Mouse (Mus musculus) right cerebral cortex, postnatal 14 days (tissue): ENCODE measurements around the gene Yjefn3.

Experiments used
- DNase-seq: peaks from one replicate; pipeline ENCODE4 v3.0.0; 2022

The Yjefn3 gene

DNA sequence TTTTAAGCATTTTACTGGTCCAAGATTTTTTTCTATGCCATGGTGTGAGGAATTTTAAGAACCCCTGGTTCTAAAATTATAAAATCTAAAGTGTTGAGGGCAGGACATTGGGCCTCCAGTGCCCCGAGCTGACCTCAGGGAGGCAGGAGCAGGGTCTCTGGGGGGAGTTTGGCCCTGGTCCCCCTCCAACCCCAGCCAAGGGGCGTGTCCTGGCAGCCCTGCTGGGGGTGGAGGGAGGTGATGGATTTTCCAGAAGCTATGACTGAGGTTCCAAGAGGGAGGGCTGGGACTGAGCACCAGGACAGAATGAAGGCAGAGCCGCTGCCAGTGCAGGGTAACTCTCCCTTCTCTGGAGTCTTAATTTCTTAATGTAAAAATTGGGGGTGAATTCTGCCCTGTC is 24.5 kb downstream of the Yjefn3 start:
- DNase-seq: no peak

DNA sequence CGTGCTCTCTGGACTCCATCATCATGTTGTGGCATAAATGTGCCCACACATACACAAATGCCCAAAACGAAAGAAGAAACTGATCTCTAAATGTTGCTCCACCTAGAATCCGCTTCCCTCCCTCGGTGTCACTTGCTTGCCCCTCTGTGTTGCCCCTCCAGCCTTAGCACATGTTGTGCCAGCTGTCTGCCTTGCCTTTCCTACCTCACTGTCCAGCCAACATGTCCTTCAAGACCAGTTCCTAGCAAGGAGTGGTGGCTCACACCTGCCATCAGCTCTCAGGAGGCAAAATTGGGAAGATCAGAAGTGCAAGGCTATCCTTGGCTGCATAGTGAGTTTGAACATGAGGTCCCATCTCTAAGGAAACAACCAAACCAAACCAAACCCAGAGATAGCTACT is 25.1 kb downstream of the Yjefn3 start:
- DNase-seq: no peak

DNA sequence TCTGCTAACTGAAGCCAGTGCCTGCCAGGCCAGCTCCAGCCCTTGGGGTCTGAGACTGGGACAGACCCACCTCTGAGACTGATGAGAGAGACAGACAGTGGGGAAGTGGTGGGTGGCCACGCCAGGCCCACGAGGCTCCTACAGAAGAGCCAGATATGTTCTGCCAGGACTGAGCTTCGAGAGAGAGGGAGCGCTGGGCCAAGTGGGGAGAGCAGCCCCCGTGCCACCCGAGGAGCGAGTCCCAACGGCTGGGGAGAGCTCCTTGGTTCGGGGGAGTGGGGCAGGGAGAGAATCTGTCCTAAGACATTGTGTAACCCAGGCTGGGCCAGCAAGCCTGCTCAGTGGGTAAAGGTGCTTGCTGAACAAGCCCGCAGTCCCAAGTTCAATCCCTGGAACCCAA is 25.5 kb downstream of the Yjefn3 start:
- no peak for DNase-seq

DNA sequence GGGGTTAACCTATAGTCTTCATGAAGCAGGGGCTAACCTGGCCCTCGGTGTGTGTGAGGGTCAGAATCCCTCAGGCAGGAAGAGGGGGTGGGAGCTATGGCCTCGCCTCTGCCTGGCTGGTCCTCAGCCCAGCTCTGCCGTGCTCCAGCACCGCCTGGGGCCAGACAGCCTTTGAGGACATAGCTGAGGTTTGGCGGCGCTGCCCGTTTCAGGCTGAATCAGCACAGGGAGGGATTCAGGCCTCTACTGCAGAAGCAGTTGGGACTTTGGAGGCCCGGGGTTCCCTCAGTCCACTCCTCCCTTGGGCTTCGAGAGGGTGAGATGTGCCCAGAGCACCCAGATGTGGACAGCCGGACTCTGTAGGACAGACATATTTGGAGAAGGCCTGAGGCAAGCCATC is 26.4 kb downstream of the Yjefn3 start:
- DNase-seq: no peak

DNA sequence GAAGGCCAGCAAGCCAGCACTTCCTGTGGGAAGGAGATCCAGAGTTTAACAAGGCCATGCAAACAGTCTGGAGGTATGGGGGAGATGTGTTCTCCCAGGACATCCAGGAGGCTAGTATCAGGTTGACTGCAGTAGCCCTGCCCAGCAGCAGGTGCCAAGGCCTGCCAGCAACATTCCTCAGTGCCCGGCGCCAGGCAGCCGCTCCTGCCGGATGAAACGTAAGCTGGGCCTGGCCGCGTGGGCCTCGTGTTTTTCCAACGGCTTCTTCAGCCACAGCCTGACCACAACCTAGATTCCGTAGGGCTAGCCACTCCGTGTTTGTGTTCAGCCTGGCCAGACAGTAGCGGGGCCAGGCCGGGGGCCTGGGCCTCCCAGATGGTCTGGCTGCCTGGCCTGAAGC is 27.9 kb downstream of the Yjefn3 start:
- no peak for DNase-seq

DNA sequence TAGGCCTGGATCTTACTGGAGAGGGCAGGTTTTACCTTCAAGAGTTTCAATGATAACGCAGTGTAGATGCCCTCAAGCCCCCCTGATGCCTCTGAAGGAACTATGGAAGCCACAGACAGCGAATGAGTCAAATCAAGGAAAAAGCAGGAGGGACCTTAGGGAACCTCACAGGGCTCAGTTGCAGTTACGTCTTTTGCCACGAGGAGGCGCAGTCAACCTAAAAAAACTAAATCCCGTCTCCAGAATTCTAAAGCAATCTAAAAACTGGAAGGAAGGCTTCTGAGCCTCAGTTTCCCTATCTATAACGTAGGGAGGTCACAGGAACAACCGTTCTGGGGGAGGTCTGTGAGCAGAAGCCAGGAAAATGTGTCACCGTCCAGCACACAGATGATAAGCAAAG is 28.4 kb downstream of the Yjefn3 start:
- DNase-seq: peak; percentile 62

DNA sequence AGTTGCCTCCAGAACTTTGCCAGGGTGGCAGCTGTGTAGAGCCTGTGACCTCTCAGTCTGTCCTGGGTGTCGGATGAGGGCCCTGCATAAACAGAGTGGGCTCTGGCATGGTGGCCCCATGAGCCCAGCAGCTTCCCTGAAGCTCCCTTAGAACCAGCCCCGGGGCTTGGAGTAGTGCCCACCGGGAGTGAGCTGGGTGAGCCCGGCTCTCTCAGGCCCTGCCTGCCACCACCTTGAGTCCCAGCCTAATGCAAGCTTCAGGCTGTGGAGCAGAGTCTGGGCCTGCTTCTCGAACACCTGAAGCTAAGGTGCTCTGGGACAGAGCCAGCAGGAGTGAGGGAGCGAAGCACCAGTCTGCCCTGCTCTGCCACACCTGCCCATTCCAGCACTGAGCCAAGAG is 31.6 kb downstream of the Yjefn3 start:
- no peak for DNase-seq

DNA sequence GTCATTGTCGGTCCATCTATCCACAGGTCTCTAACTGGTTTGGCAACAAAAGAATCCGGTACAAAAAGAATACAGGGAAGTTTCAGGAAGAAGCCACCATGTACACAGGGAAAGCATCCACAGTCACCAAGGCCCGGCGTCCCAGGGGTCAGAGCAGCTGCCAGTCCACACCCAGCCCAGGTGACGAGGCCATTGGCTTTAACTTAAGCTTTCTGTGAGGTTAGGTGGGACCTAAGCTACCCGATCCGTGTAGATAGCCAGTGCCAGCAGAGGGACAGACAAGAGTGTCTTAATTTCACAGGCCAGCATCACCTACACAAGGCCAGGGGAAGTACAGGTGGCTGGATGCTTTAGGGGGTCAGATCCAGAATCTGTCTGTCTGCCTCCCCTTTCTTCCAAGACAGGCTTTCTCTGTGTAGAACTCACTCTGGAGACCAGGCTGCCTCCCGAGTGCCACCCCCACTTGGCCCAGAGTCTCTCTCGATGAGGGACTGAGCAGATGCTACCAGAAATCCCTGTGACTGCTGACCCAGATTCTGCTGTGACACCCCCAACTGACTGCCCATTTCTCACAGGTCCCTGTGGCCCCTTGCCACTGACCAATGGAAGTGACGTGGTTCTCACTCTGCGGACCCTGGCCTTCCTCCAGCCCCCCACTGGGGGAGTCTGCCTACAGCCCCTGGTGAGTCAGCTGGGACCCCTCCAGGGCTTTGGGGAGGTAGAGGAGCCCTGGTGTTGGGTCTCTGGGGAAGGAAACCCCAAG is 32.3 kb downstream of the Yjefn3 start:
- no peak for DNase-seq

DNA sequence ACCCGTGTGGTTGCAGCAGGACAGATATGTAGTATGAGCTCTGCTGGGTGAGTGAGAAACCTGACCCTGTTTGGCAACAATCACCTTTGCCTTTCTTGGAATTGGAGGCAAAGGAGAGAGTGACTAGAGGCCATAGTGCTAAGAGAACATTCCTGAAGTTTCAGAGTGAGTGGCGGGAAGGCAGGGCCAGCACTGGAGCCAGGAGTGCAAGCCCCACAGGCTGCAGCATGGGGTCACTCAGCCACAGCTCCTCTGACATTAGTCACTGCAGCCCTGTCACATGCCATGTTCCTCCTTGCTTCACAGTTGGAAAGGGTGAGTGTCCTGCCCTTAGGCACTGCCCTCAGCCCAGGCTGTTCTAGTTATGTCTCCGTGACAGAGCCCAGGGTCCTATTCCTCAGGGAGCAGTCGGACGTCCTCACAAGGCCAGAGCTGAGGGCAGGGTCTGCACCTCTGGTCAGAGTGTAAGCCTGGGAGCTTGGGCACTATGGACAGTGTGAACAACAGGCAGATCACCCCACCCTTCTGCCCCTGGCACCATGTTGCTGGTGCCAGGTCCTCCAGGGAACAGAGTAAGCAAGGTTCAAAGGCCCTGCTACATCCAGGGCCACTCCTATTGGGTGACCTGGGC is 34.7 kb downstream of the Yjefn3 start:
- DNase-seq: no peak

DNA sequence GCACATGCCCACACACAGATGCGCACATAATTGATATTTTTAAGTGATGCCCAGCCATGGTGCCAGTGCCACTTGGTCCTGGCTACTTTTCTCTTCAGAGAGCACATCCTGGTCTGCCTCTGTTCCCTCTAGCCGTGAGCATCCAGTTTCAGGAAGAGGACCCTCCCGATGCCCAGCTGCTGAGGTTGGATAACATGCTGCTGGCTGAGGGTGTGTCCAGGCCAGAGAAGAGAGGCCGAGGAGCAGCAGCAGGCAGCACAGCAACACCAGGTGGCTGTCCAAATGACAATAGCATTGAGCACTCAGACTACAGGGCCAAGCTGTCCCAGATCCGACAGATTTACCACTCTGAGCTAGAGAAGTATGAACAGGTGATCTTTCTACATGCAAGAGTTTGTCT is 38.3 kb downstream of the Yjefn3 start:
- DNase-seq: no peak

DNA sequence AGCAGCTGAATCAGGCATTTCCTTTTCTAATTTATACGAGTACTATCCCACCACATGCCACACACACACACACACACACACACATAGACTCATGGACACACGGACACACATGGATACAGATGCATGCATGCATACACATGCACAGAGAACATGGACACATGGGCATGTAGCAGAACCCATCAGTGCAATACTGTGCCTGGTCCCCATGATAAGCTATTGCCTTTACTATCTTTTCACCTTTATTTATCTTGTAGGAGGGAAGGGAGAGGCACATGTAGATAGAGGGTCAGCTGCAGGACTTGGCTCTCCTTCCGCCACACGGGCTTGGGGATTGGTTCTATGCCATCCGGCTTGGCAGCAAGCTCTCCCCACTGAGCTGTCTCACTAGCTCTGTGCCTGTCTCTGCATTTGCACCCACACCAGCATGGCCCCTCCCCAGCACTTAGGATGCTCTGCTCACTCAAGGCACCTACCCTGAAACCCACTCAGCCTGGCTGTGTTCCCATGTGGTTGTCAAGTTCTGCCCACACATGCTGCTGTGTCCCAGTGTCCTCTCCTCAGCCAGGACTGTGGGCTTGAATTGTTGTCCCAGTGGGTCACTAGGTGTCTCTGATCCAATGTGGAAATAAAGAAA is 39.0 kb downstream of the Yjefn3 start:
- DNase-seq: no peak

DNA sequence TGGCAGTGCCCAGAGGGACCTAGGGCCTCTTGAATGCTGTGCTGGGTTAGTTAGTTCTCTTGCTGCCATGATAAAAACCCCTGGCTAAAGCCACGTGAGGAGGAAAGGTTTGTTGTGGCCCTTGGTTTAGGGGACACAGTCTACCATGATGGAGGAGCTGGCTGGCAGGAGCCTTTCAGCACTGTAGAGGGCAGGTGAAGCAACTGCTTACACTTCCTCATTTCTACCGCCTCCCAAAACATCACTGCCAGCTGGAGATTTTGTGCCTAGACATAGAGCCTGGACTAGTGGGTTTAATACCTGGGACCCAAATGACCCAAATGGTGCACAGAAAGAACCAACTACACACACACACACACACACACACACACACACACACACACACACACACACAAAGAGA is 41.3 kb downstream of the Yjefn3 start:
- no peak for DNase-seq

DNA sequence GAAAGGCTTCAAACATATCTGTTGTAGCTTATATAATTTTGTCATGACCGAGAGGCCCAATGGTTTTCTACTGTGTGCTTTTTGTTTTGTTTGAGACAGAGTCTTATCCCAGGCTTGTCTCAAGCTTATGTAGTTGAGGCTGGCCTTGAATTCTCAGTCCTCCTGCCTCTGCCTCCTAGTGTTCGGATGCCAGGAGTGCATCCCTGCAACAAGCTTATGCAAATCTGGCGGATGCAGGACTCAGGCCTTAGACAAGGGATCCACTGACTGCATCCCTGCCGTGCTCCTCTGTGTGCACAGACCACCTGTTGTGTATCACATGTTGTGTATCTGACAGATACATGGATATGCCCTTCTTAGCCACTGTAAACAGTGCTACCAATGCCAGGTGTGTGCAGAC is 41.7 kb downstream of the Yjefn3 start:
- DNase-seq: no peak

DNA sequence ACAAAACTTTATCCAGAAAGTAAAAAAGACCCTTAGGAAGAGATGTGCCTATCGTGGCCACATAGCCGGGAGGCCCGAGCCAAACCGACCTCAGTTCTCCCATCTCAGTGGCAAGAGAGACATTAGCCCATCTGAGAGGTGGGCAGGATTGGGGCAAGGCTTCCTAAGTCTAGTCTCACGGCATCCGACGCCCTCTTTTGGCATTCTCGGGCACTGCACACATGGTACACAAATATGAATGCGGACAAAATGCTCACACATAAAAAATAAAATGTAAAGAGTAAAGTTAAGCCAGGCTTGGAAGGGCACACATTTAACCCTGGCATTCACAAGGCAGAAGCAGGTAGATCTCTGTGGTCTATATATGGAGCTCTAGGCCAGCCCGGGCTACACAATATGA is 48.6 kb downstream of the Yjefn3 start:
- no peak for DNase-seq

DNA sequence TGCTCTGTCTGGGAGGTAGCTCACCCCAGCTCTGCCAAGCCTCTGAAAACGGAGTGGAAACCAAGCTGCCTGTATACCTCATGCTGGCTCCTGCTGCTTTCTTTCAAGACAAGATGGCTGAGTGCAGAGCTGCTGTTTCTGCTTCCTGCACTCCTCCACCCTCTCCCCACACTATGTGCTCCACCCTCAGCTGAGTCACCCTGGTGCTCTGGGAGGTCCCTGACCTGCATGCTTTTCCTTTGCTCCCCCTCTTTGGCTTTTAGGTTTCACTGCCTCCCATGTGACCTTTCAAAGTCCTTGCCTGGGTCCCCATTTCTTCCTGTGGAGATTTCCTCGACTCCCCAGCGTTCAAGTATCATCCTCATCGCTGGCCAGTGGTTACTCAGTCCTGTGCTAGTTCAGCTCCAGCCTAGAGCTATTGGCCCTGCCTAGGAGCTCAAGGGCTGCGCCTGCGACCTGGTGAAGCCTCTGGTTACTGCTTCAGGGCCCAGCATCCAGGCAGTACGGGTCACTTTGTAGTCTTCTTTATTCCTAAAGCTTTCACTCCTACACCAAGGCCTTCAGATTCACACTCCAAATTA is 51.5 kb downstream of the Yjefn3 start:
- no peak for DNase-seq

DNA sequence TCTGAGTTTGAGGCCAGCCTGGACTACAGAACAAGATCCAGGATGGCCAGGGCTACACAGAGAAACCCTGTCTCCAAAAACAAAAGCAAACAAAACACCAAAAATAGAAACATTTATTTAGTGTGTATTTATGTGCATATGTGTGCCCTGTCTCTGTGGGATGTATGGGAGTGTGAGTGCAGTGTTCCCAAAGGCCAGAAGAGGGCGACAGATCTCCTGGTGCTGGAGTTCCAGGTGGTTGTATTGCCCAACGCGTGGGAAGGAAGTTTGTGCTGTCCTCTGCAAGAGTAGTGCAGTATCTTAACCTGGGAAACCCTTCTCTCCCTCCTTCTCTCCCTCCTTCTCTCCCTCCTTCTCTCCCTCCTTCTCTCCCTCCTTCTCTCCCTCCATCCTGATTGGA is 52.6 kb downstream of the Yjefn3 start:
- DNase-seq: no peak

DNA sequence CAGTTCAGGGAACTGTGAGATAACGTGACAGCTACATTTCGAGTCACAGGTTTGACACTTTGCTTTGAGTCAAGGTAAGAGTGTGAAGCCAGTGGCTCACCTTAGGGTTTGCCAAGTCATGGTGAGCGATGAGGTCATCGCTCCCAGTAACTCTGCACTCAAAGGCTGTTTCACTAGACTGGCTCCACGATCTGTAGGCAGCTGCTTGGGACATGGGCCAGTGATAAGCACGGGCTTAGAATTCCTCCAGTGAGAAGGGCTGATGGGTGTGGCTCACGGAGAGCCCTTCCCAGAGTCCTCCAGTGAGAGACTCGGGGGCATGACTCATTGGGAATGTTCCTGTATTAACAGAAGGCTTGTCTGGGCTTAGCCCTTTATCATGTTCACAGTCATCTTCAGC is 53.6 kb downstream of the Yjefn3 start:
- DNase-seq: no peak

DNA sequence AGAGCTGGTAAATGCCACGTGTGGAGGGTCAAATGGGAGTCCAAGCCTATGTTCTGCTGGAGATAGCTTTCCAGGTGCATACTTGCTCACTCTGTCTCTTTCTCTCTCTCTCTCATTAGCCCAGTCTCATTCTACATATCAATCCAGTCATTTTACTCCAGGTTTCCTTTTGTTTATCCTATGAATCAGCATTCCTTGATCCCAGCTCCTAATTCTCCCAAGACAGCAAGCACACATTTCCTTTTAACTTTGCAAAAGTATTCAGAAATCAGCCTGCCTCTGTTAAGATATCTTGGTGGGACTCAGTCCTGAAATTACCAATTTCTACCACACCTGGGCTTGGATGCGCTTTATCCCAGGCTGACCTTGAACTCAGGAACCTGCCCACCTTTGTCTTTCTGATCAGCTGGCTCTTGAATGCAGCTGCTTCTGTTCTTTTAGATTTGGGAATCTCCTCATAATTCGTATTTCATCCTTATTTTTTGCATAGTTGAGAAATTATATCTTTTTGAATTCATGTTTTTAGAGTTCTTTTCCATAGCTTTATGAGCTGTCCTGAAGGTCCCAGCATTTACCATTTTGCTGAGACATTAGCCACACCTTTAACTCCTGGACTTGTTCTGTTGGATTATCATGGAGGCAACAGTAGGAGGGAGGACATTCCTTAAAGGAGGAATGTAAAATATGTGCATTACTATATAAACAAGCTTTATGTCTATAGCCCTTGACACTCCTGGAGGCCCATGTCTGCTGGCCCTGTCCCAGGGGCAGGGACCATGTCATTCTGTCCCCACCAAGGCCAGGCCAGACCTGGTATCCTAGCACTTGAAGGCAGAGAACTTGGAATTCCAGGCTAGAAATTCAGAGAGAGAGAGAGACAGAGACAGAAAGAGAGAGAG is 55.1 kb downstream of the Yjefn3 start:
- DNase-seq: no peak
